Mouse (Mus musculus): ENCODE results near the gene Tekt4.

DNA sequence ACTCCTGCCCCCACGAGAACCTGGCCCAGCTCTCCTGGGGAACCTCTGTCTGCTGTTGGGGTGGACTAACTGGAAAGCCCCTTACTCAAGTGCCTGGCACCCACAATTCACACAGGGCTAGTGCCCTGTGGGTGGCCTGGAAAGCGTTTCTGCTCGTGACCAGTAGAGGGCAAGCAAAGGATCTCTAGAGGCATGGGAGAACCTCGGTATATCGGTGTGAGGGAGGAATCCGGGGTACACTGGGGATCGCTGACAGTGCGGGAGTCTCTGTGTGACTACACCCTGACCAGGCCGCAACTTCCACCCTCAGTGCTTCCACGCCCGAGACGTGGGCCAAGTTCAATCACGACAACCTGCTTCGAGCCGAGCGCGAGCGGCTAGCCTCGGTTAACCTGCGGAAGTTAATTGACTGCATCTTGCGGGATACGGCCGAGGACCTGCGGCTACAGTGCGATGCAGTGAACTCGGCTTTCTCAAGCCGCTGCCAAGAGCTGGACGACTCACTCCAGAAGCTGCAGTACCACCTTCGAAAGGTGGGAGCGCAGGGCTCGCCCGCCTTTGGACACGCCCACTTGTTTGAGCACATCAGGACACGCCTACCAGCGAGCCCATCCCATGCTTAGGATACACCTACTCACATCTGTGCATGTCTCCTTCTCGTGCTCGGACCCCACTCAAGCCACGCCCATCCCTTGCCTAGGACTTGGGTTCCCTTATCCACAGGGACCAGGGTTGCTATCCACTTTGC lies 20.1 kb downstream of the Tekt4 start:
- peak; percentile 73 for TF ChIP-seq CTCF (IDR thresholded peaks at IDR 0.05; ENCODE audit: low read depth)
- no peak for TF ChIP-seq EP300 (optimal IDR thresholded peaks at IDR 0.05)

Measured in stomach, postnatal 0 days (tissue).